Mouse (Mus musculus): ENCODE data around the gene Gm20388.

- peak; percentile 37; the same call in 1 of the 2 replicates for TF ChIP-seq CTCF (IDR thresholded peaks at IDR 0.05; ENCODE audit: low read depth)
- TF ChIP-seq EP300 (IDR thresholded peaks at IDR 0.05; ENCODE audit: low read depth) = no peak
These were observed 1197.3 kb downstream of the Gm20388 start, which contains the start of gene Mthfsd for GRCm38 (mm10) chr8:121107668-121108656.

All from liver, embryonic 14.5 days (tissue).